Mouse (Mus musculus): ENCODE measurements around the gene Tirap. TPM values are rescaled to one million over a fixed set of nuclear protein-coding genes. Genes with fewer than 3 reads are reported as not detected.
A peak's percentile ranks its signal among the peaks of the same experiment; 100 is the strongest.
"Not testable (repeated sequence)": the region's sequence is repeated elsewhere in the genome, so short reads cannot be mapped to it uniquely, and the experiment has no call there.

The Tirap gene
- polyA plus RNA-seq, 1 experiment from 2014 or later: 12.6 TPM

DNA sequence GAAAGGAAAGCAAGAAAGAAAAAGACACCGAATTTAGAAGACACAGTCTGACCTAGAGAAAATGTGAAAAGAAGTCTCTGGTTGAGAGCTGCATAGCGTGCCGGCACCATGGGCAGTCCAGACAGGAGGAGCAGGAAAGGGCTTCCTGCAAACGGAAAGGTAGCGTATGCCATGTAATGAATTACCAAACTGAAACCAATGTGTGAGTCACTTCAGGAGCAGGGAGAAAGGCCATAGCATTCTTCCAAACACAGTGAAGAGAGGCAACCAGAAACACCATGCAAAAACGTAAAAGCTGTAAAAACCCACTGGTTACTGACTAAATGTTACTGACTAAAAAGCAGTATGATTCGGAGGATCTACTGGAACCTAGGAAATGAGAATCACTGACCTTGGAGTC is 38.4 kb downstream of the Tirap start:
- ATAC-seq (ENCODE audit: low FRiP score, low TSS enrichment): no peak
- TF ChIP-seq EP300 (optimal IDR thresholded peaks at IDR 0.05) (no peak), CTCF (IDR thresholded peaks at IDR 0.05; ENCODE audit: low read depth) (no peak)
- DNase-seq (ENCODE audit: low spot score): no peak
- Histone ChIP-seq H3K4me3 (ENCODE audit: low read depth, low read length) (no peak overlapping the region), H3K36me3 (ENCODE audit: control insufficient read depth, insufficient read depth, low read length) (no peaks in the 10 kb centered on the region), H3K9me3 (ENCODE audit: control insufficient read depth, low read length) (no peaks in the 10 kb centered on the region), H3K4me2 (replicated peaks; ENCODE audit: low read depth) (no peak overlapping the region), H3K4me1 (replicated peaks; ENCODE audit: control insufficient read depth, insufficient read depth) (no peaks in the 10 kb centered on the region), H3K9ac (ENCODE audit: low read length) (no peak overlapping the region), H3K27me3 (ENCODE audit: control insufficient read depth, insufficient read depth, low read length) (no peaks in the 10 kb centered on the region), H3K27ac (replicated peaks) (no peak overlapping the region)
- 86% methylated on average over 7 of the region's 7 CpGs for WGBS

DNA sequence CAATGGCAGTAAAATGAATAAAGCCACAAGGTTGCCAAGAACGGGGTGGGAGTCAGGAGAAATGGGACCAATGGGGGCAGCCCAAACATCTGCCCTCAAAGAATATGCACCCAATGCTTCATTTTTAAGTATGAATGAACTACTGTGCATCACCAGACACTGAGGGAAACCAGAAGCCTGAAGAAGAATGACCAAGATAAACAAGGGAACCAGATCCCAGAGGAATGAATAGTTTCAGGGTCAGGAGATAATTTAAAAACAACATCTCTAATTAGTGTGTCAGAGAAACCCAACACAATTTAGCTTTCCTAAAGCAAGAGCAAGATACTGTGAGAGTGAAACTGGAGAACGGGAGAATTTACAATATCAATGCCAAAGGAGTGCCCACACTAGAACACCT is 39.4 kb downstream of the Tirap start:
- H3K4me2 ChIP-seq (replicated peaks; ENCODE audit: low read depth): no peak overlapping the region
- TF ChIP-seq EP300 (optimal IDR thresholded peaks at IDR 0.05) (no peak), CTCF (IDR thresholded peaks at IDR 0.05; ENCODE audit: low read depth) (no peak)
- ATAC-seq (ENCODE audit: low FRiP score, low TSS enrichment) (no peak), DNase-seq (ENCODE audit: low spot score) (no peak)
- H3K36me3 ChIP-seq (ENCODE audit: control insufficient read depth, insufficient read depth, low read length): no peaks in the 10 kb centered on the region
- no peak overlapping the region for H3K9ac ChIP-seq (ENCODE audit: low read length)
- H3K4me1 ChIP-seq (replicated peaks; ENCODE audit: control insufficient read depth, insufficient read depth): no peaks in the 10 kb centered on the region; the same call in 1 of the 2 replicates
- no peaks in the 10 kb centered on the region for H3K27me3 ChIP-seq (ENCODE audit: control insufficient read depth, insufficient read depth, low read length)
- no peak overlapping the region for H3K4me3 ChIP-seq (ENCODE audit: low read depth, low read length)
- H3K9me3 ChIP-seq (ENCODE audit: control insufficient read depth, low read length): no peaks in the 10 kb centered on the region
- 67% methylated on average over 2 of the region's 2 CpGs for WGBS
- no peak overlapping the region for H3K27ac ChIP-seq (replicated peaks)

DNA sequence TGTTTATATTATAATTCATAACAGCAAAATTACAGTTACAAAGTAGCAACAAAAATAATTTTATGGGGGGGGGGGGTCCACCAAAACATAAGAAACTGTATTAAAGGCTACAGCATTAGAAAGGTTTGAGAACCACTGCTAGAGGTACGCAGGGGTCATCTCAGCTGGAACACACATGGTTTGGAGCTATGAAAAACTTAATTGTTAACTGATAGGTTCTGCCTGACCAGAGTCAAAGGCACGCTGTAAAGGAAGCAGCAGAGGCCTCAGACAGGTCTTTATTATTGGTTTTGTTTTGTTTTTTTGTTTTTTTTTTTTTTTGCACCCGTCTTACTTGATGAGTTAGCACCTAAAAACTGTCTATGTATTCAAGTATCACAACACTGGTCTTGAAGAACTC is 41.6 kb downstream of the Tirap start:
- H3K4me1 ChIP-seq (replicated peaks; ENCODE audit: control insufficient read depth, insufficient read depth): no peaks in the 10 kb centered on the region; the same call in 1 of the 2 replicates
- H3K27ac ChIP-seq (replicated peaks): no peak overlapping the region
- H3K9ac ChIP-seq (ENCODE audit: low read length): no peak overlapping the region
- H3K4me3 ChIP-seq (ENCODE audit: low read depth, low read length): no peak overlapping the region
- 90% methylated on average over 3 of the region's 3 CpGs for WGBS
- DNase-seq (ENCODE audit: low spot score) (no peak), ATAC-seq (ENCODE audit: low FRiP score, low TSS enrichment) (no peak)
- H3K9me3 ChIP-seq (ENCODE audit: control insufficient read depth, low read length): no peaks in the 10 kb centered on the region
- H3K4me2 ChIP-seq (replicated peaks; ENCODE audit: low read depth): no peak overlapping the region
- TF ChIP-seq CTCF (IDR thresholded peaks at IDR 0.05; ENCODE audit: low read depth) (no peak), EP300 (optimal IDR thresholded peaks at IDR 0.05) (no peak)
- H3K27me3 ChIP-seq (ENCODE audit: control insufficient read depth, insufficient read depth, low read length): no peaks in the 10 kb centered on the region
- no peaks in the 10 kb centered on the region for H3K36me3 ChIP-seq (ENCODE audit: control insufficient read depth, insufficient read depth, low read length)

DNA sequence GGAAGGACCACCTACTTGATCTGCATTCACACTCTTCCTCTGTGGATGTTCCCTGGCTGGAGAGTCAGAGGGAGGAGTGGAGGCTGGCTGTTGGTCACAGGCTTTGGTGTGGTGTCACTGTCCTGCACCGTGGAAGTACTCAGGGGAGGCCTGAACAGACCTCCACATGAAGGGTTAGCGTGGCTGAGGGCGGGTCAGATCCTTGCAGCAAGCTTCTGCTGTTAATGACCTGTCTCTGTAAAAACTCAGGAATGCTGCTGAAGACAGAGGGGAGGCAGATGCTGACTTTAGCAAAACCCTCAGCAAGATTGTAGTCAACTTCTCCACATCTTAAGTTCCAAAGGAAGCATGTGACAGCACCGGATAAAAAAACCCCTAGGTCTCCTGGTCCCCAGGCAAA is 43.2 kb downstream of the Tirap start:
- Histone ChIP-seq H3K4me3 (ENCODE audit: low read depth, low read length) (no peak overlapping the region), H3K9ac (ENCODE audit: low read length) (no peak overlapping the region), H3K4me1 (replicated peaks; ENCODE audit: control insufficient read depth, insufficient read depth) (no peaks in the 10 kb centered on the region; the same call in 1 of the 2 replicates), H3K27ac (replicated peaks) (peak overlapping the region; percentile 77), H3K36me3 (ENCODE audit: control insufficient read depth, insufficient read depth, low read length) (no peaks in the 10 kb centered on the region), H3K9me3 (ENCODE audit: control insufficient read depth, low read length) (no peaks in the 10 kb centered on the region), H3K27me3 (ENCODE audit: control insufficient read depth, insufficient read depth, low read length) (no peaks in the 10 kb centered on the region), H3K4me2 (replicated peaks; ENCODE audit: low read depth) (no peak overlapping the region)
- TF ChIP-seq EP300 (optimal IDR thresholded peaks at IDR 0.05) (no peak), CTCF (IDR thresholded peaks at IDR 0.05; ENCODE audit: low read depth) (no peak)
- DNase-seq (ENCODE audit: low spot score): no peak
- 74% methylated on average over 4 of the region's 4 CpGs for WGBS
- peak; percentile 18; the same call in 1 of the 2 replicates for ATAC-seq (ENCODE audit: low FRiP score, low TSS enrichment)

DNA sequence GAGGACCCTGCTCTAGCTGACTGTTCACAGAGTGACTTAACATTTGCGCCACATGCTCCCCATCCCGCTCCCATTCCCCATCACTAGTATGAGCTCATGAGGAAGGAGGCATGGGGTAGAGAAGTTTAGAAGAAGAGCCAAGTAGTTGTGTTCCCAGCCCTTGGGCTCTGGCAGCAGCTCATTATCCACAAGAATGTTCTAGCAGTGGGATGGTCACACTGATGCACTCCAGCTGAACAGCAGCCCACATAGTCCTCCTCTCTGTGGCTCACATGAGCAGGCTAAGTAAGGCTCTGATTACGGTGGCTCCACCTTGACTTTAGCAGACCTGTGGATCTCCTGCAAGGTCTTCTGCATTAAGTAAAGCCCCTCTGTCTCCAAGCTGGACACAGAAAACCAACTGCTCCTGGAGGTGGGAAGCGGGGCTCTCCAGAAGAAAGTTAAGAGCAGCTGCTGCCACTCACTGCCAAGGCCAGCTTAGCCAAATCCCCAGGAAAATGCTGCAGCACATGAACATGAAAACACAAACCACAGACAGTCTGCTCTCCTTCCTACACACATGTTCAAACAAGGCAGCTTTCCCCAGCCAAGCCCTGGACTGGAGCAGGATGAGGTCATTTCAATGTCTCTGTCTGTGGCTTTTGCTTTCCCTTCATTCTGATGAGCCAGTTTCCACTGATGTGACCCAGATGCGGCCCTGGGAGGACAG is 43.9 kb downstream of the Tirap start:
- Histone ChIP-seq H3K27ac (replicated peaks) (peak overlapping the region; percentile 77), H3K36me3 (ENCODE audit: control insufficient read depth, insufficient read depth, low read length) (no peaks in the 10 kb centered on the region), H3K4me2 (replicated peaks; ENCODE audit: low read depth) (no peak overlapping the region), H3K27me3 (ENCODE audit: control insufficient read depth, insufficient read depth, low read length) (no peaks in the 10 kb centered on the region), H3K9me3 (ENCODE audit: control insufficient read depth, low read length) (no peaks in the 10 kb centered on the region), H3K9ac (ENCODE audit: low read length) (no peak overlapping the region), H3K4me3 (ENCODE audit: low read depth, low read length) (no peak overlapping the region), H3K4me1 (replicated peaks; ENCODE audit: control insufficient read depth, insufficient read depth) (no peaks in the 10 kb centered on the region; the same call in 1 of the 2 replicates)
- TF ChIP-seq EP300 (optimal IDR thresholded peaks at IDR 0.05) (no peak), CTCF (IDR thresholded peaks at IDR 0.05; ENCODE audit: low read depth) (no peak)
- 46% methylated on average over 5 of the region's 5 CpGs for WGBS
- no peak for DNase-seq (ENCODE audit: low spot score)
- peak; percentile 85 for ATAC-seq (ENCODE audit: low FRiP score, low TSS enrichment)

DNA sequence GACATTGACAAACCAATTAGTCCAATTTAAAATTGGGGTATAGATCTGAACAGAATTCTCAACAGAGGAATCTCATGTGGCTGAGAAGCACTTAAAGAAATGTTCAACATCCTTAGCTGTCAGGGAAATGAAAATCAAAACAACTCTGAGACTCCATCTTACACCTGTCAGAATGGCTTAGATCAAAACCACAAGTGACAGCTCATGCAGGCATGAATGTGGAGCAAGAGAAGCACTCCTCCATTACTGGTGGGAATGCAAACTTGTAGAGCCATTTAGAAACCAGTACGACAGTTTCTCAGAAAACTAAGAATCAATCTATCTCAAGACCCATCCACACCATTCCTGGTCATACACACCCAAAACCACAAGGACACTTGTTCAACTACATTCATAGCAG is 47.2 kb downstream of the Tirap start:
- no peak for DNase-seq (ENCODE audit: low spot score)
- Histone ChIP-seq H3K4me2 (replicated peaks; ENCODE audit: low read depth) (no peak overlapping the region), H3K9ac (ENCODE audit: low read length) (no peak overlapping the region), H3K27ac (replicated peaks) (no peak overlapping the region), H3K4me1 (replicated peaks; ENCODE audit: control insufficient read depth, insufficient read depth) (no peaks in the 10 kb centered on the region; the same call in 1 of the 2 replicates), H3K4me3 (ENCODE audit: low read depth, low read length) (no peak overlapping the region), H3K27me3 (ENCODE audit: control insufficient read depth, insufficient read depth, low read length) (no peaks in the 10 kb centered on the region), H3K9me3 (ENCODE audit: control insufficient read depth, low read length) (no peaks in the 10 kb centered on the region), H3K36me3 (ENCODE audit: control insufficient read depth, insufficient read depth, low read length) (no peaks in the 10 kb centered on the region)
- WGBS: 78% methylated on average over 1 of the region's 1 CpGs
- TF ChIP-seq CTCF (IDR thresholded peaks at IDR 0.05; ENCODE audit: low read depth) (no peak), EP300 (optimal IDR thresholded peaks at IDR 0.05) (no peak)
- no peak for ATAC-seq (ENCODE audit: low FRiP score, low TSS enrichment)

- not testable (repeated sequence) for H3K27me3 ChIP-seq (ENCODE audit: control insufficient read depth, insufficient read depth, low read length); H3K9ac ChIP-seq (ENCODE audit: low read length); DNase-seq (ENCODE audit: low spot score); H3K4me3 ChIP-seq (ENCODE audit: low read depth, low read length); ATAC-seq (ENCODE audit: low FRiP score, low TSS enrichment); H3K36me3 ChIP-seq (ENCODE audit: control insufficient read depth, insufficient read depth, low read length); H3K27ac ChIP-seq (replicated peaks); H3K9me3 ChIP-seq (ENCODE audit: control insufficient read depth, low read length); H3K4me1 ChIP-seq (replicated peaks; ENCODE audit: control insufficient read depth, insufficient read depth); H3K4me2 ChIP-seq (replicated peaks; ENCODE audit: low read depth)
Observed at GRCm38 (mm10) chr9:35148822-35149221, 51.3 kb downstream of the Tirap start.

GRCm38 (mm10) chr9:35147261-35147660 is 52.8 kb downstream of the Tirap start:
- not testable (repeated sequence) for H3K4me2 ChIP-seq (replicated peaks; ENCODE audit: low read depth); H3K27me3 ChIP-seq (ENCODE audit: control insufficient read depth, insufficient read depth, low read length); H3K27ac ChIP-seq (replicated peaks); H3K4me1 ChIP-seq (replicated peaks; ENCODE audit: control insufficient read depth, insufficient read depth); H3K4me3 ChIP-seq (ENCODE audit: low read depth, low read length); H3K9ac ChIP-seq (ENCODE audit: low read length); H3K9me3 ChIP-seq (ENCODE audit: control insufficient read depth, low read length); DNase-seq (ENCODE audit: low spot score); ATAC-seq (ENCODE audit: low FRiP score, low TSS enrichment); H3K36me3 ChIP-seq (ENCODE audit: control insufficient read depth, insufficient read depth, low read length)
- 97% methylated on average over 14 of the region's 14 CpGs for WGBS

Data from stomach, postnatal 0 days (tissue).